Mouse (Mus musculus) lung, postnatal 25 days (tissue): ENCODE measurements around the gene Bmper.

Experiments
- DNase-seq: peaks from one replicate; pipeline ENCODE4 v3.0.0; 2022; ENCODE audit warnings: low spot score

Bmper gene

DNA sequence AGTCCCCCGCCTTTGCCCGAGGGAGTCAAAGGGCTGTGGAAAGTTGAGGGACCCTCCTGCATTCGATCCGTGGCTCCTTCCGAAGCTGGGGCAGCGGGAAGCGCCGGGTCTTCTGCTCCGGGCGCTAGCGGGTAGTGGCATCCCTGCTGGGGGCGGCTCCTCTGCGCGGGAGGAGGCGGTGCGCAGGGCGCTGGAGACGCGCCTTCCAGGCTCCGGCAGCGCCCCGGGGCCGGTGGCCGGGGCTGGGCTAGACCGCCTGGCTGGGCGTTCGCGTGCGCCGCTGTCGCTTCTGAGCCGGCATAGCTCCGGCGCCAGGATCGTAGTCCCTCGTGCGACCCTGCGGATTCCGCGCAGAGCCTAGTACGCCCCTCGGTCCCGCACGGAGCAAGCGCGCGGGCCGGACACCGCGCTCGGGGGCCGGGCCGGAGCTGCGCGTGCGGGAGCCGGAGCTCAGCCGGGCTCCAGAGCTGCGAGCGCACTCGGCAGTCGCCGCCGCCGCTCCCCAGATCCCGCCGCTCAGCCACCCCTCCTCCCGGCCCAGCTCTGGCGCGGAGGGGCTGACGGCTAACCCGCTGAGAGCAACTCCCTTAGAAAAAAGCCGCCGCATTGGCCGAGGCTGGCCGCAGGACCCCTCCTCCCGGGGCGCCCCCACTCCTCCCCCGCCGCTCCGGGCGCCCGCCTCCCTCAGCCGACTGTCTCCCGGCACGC is at the start of gene Bmper:
Gene Bmper, plus strand, starts transcription at position 236 of the 708 bp plus-strand sequence.
- peak; percentile 38 for DNase-seq

DNA sequence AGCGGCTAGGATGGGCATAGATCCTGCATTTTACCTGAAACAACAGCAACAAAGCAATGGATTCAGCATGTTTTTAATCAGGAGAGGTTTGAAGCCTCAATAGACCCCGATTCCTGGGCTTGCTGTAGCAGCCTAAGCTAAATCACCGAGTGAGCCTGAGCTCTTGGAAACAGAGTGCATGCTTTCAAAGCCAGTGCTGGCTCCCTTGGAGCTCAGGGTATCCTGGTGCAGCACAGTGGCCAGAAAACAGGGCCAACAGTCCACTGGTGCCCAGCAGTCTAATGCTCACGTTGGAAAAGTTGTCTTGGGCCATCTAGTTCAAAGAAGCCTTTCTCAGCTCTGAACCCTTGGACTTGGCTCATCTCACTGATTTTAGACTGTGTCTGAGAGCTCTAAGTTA is 45.4 kb upstream of the Bmper start:
- no peak for DNase-seq

DNA sequence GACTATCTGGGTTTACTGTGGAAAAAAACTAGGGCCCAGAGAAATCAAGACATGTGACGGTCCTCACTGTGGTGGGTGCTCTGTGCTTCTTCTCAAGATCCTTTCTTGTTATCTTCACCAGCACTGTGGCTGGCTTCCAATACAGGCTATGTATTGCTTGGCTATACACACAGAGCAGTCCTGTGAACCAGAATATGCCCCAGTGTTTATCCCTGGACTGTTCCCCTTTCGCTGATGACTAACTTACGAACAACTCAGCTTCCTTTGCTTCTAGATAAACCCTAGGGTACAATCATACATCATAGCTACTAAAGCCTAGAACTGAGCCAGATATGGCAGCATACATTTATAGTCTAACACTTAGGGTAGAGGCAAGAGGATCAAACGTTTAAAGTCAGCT is 35.7 kb upstream of the Bmper start:
- no peak for DNase-seq

DNA sequence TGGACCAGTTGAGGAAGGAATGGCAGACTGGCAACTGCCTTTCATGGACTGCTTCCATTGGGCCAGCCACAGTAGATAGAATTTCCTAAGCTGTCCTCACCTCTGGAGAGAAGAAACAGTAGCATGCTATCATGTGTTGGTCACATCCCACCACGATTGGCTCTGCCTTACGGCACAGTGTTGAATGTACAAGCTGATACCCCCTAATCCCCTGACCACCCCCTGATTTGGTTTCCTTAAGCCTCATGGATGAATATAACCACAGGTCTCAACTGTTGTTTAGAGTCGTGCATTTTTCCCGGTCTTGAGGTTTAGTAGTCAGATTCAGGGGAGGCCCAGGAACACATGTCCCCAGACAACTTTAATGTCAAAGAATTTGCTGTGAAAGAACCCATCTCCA is 34.7 kb upstream of the Bmper start:
- DNase-seq: no peak

DNA sequence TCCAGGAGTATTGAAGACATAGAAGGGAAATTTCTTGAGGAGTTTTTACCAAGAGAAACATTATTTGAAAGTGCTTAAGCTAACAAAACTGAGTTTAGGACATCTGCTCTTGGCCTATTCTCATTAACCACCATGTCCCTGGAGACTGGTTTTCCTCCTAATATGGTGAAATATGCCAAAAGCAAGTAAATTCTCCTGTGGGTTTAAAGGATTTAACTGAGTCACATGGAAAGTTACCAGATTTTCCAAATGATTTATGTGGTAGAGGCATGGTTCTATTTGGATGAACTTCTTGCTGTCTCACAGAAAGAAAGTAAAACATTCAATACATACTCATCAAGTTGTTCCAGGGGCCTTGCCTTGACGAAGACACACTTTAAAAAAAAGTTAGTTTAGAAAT is 31.9 kb upstream of the Bmper start:
- no peak for DNase-seq

DNA sequence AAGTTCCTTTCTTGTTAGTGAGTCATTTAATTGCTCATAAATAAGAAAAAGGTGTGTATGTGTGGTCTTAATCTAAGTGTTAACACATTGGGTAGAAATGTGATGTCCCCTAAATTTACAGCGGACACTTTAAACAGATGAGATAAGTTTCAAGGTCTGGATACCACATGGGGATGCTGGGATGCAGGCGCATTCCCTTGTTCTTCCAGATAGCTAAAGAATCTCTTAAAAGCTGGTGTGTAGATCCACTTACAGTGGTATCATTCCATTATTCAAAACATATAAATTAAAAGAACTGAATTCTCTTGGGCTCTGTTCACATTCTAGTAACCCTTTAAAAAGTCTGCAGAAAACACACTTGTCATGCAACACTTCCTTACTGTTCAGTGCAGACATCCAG is 31.4 kb upstream of the Bmper start:
- DNase-seq: no peak

DNA sequence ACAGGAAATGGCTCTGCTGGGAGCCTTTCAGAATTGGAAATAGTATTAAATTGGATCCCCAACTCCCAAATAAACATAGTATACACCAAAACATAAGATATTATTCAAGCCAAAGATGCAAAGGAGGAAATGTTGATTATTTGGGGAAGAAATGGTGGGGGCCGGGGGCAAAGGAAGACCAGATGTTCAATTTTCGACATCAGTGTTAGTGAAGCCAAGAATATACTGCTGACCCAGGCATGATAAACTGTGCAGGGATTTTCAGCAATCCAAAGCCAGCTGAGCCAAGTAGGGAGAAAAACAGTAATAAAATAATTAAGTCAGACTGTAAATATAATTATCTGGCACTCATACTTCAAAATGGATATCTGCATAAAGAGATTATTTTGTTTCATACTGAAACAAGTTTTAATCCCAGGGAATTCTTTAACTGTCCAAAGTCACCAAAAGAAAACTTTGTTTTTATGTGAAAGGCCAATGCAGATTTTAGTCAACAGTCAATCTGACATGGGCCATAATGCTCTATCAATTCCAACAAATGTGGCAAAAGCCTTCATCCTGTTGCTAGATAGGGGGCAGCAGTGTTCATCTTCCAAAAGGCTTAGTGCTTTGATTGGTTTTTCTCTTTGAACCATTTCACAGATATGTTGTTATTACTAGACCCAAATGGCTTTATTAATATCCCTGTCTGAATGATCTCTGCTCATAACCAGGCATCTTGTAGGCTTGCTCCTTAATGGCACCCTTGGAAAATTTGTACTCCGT is 30.1 kb upstream of the Bmper start:
- DNase-seq: no peak

DNA sequence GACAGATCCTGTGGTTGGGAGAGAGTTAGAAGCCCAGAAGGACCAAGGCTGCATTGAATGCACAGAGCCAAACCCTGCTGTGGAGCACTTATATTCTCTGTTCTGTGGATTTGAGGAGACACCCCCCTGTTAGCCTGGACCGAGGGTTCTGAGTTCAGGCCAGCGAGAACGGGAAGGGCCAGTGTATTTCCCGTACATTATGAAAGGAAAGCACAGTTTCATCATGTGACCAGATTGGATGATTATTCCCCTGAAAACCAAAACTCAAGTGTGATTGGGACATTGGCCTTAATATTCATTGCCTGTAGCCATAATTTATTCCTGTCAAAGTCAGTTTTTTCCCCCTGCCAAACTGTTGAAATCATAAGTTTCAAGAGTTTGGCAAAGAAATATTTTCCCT is 23.9 kb upstream of the Bmper start:
- no peak for DNase-seq

DNA sequence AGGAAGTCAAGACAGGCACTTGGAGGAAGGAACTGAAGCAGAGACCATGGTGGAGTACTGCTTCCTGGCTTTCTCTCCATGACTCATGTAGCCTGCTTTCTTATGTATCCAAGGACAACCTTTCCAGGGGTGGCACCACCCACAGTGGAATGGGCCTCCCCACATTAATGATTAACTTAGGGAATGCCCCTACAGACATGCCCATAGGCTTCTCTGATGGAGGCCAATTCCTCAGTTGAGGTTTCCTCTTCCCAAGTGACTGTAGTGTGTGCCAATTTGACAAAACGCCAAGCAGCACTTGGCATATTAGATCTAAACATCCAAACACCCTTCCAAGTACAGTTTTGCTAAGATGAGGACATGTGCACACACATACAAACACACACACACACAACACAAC is 23.0 kb upstream of the Bmper start:
- DNase-seq: no peak

DNA sequence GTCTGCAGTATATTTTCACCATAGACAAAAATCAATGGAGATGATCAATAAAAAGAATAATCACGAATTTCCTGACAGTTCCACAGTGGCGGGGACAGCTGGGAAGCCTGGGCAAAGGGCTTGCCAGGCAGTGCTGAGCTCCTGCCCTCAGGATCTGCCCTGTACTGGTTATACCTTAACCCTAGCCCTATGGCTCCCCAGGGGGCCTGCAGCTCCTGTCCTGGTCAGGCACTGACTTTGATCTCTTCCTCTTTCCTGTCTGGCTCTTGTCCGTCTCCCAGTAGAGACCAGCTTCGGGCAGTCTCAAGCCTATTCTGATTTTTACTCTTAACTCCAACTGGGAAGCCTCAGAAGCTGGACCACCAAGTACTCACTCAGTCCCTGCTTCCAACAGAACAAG is 22.0 kb upstream of the Bmper start:
- DNase-seq: no peak

DNA sequence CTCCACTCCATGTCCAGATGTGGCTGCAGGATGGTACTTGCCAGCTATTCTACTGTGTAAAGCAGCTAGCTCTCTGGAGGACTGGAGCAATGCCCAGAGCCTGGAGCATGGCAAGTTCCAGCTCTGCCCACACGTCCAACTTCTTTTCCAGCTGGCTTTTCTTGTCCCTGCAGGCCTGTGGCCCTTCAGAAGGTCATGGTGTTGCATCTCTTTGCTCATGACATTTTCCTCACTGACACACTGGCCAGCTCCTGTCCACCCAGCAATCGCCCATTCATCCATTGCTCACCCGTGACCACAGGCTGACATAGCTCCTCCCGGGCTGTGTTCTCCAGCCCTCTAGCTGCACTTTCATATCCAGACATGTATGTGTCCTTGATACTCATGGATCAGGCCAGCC is 20.4 kb upstream of the Bmper start:
- no peak for DNase-seq

DNA sequence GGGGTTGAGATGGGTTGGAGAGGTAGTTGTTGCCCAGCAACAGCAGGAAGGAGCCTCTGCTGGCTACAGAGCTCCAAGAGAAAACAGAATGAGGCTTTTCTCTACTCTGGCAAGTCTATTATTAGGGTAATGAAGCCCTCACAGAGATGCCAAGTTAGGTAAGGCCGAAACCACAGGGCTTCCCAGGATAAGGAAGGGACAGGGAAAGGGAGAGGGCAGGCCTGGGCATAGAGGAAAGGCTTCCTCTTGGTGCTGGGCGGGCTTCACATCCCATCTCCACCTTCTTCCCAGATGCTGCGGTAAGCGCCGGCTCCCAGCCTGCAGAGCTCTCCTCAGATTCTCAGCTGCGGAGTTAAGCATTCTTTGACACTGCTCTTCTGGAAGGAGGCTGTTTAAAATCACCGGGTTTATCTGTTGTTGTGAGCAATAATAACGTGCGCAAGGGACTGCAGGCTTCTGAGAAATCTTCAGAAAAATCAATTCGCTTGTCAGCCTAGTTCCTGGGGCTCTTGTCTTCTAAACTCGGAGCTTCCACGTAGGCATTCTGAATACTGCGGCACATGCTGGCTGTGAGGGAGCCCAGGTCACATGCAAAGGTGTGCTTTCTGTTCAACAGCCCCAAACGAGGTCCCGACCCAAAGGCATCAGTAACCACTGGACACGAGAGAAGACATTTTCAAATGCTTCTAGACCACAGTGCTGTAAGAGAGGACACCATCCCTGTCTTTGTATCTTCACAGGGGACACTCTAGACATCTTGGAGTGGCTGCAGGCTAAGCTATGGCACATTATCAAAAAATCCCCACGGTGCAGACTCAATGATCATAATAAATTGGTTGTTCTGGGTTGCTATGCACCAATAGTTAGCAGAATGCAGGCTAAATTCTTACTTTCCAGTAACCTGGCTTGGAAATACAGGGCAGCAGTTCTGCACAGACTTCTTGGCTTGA is 18.3 kb upstream of the Bmper start:
- DNase-seq: no peak

DNA sequence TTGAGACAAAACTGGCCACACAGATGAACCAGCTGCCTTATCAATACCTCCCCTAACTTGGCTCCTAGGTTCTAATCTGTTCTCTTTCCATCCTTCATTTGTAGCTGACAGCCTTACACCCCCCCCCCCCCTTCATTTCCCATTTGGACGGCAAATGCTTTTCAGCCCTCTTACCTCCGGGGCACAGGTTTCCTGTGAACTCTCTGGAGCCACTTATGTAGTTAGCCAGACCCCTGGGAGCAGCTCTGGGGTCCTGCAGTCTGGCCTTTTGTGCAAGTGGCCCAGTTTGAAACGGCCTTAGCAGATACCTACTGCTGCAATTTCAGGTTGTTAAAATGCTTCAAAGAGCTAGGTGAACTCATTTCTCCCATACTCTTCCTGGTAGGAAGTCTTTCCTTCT is 17.6 kb upstream of the Bmper start:
- no peak for DNase-seq

DNA sequence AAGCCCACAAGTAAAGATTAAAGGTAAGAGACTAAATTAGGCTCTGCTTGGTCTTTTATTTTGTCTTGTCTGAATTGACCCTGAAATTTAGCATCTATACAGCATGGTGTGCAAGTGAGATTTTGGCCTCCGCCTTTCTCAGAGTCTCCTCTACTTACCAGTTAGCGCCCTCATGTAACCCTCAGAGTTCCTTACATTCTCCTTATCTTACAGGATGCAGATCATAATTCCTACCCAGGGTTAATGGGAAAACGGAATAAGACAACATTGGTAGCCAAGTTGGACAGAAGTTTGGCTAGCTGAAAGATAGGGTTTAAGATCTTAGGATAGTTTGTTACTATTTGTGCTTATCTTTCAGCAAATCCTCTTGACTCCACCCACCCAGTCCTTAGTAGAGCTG is 17.1 kb upstream of the Bmper start:
- DNase-seq: no peak

DNA sequence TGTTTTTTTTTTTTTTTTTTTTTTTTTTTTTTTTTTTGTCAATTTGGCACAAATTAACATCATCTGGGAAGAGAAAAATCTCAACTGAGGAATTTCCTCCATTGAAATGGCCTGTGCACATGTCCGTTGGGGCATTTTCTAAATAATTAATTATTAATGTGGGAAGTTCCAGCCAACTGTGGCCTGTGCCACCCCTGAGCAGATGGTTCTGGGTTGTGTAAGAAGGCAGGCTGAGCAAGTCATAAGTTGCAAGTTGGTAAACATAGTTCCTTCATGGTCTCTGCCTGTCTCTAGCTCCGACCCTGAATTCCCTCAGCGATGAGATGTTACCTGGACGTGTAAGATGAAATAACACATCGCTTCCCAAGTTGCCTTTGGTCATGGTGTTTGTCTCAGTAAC is 16.7 kb upstream of the Bmper start:
- DNase-seq: no peak

DNA sequence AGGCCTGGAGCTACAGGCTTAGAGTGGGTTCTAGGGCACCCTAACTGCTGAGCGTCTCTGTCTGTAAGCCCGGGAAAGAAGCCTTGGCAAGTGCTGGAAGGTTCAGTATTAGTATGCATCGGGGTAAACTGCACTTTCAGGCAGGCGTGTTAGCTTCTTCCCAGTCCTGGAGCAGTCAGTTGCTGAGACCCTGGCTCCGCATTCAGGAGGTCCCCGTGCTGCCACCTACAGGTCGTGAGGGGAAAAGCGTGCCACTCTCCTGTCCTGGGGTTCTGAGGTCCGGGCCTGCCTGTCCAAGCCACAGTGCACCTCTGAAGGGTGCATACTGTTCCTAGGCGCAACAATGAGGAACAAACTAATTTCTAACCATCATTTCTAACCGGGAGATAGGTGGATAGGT is 10.6 kb upstream of the Bmper start:
- DNase-seq: peak; percentile 69

DNA sequence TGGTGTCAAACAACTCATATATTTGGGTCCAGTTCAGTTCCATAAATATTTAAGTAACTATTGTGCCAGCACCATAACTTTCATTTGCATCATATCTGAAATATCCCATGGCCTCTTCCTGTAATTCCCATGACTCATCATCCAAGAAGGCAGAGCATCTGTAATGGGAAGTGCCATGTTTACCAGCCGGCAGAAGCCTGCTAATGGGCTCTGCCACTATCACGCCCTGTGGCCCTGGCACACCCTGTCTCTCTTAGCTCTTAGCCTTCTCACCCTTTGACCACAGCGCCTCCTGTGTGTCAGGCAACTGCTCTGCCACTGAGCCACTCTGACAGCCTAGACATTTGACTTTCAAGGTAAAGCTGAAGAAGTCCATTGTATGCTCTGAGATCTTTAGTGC is 3.1 kb upstream of the Bmper start:
- no peak for DNase-seq

DNA sequence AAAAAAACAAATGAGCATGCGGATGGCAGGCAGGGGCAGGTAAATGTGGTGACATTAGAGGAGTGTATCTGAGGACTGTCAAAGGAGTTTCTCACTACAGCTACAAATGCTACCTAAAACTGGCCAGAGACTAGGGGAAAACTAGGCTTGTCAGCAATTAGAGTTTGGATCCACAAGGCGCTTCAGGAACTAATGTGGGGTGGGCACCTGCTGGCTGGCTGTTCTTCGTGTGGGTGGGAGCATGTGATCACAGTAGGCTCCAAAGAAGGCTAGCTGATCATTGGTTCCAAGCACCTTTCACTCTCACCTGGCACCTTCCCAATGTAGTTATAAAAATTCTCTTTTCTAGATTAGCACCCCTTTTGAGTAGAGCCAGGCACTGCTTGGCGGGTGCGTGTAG is 900 bp upstream of the Bmper start:
- DNase-seq: no peak

DNA sequence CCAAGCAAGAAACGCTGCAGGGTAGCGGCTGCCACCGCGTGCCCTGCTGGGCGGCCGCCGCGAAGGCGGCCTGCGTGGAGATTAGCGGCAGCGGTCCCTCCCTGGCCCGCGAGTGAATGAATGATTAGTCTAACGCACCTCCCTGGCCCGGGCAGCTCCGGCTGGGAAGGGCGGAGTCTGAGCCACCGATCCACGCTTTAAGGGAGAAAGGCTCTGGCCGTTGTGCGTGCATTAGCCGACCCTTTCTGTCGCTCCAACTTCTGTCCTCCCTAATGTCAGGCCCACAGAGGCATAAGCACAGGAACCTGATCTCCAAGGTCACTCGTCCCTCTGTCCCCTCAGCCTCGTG is 410 bp upstream of the Bmper start:
- no peak for DNase-seq

DNA sequence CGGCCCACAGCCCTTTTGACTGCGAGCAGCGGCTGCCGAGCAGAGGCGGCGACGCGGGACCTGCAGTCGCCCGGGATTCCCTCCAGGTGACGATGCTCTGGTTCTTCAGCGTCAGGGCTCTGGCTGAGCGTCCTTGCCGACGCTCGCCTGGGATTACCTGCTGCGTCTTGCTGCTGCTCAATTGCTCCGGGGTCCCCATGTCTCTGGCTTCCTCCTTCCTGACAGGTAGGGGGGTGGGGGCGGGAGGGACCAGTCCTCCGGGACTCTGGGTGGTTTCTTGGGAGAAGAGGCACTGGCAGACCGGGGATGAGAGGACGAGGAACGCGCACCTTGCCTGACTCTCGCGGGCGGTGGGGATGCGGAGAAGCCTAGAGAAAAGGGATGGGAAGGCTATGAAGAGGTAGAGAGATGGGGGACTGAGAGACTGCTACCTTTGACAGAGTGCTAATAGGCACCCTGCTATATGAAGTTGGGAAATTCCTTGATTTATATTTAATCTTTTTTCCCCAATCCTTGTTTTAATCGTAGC is 737 bp downstream of the Bmper start:
- DNase-seq: no peak

DNA sequence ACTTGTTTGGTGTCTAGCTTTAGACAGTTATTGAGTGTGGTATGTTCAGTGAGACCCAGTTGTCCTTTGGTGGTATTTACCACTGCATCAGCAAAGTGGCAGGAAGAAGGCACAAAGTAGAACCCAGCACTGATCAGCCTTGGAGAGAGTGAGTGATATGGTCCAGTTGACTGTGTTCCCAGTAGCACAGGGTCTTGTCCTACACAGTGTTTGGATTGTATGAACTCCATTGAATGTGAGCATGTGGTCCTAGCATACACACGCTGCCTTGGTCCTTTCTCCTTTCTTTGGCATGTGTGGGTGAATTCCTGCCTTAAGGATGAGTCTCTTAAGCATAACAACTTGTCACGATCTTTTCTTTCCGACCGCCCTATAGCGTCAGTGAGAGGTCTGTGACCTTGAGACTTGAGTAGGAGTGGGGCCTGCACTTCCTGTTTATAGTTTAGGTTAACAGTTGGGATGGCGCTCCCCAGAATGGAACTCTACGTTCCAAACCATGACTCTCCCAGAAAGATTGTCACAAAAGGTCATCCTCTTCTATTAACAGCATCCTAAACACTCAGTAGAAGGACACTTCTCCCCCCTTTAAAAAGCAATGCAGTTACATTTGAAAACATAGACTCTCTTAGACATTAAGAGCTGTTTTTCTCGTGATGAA is 10.7 kb downstream of the Bmper start:
- DNase-seq: peak; percentile 38

DNA sequence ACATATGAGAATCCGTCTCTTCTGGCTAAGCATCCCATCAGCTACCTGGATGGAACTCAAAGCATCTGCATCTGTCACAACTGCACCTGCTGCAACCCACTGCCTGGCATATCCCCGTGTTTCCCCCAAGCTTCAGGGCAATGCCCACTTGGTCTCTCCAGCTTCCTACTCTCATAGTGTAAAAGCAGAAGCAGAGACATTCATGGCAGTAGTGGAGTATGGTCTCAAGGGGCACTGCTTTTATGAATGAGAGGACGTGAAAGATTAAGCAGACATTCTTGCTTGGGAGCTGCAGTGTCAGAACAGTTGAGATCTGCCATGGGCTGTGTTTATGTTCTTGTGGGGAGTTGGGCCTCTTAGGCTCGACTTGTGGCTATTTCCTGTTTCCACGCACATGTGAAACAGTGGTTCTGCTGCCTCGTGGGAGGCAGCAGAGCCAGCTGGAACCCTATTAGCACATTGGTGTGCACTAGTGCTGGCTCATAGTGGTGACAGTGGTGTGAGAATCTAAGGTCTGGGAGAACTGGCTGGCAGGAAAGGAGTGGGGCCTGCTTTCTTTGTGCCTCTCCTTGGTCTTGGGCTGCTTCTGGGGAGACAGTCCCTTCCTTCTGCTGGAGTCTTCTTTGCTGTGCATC is 12.6 kb downstream of the Bmper start:
- DNase-seq: no peak
